Mouse (Mus musculus) liver, embryonic 15.5 days (tissue): ENCODE data around the gene Aftph. TPM values are rescaled to one million over a fixed set of nuclear protein-coding genes. Genes with fewer than 3 reads are reported as not detected.

Experiments used
- ATAC-seq: fragments of 200-750 bp; cut with Nextera tagmentation; 2 replicates; pipeline ENCODE4 v1.8.0; 2017; ENCODE audit warnings: moderate number of reproducible peaks, mild to moderate bottlenecking, moderate library complexity; ENCODE audit not compliant: insufficient read depth
- H3K27ac ChIP-seq: fragments of 300-500 bp; sonication (generic); replicated peaks from 2 replicates; pipeline ENCODE4 v1.5.1; 2015; ENCODE audit warnings: mild to moderate bottlenecking, inconsistent platforms
- H3K27me3 ChIP-seq: fragments of 300-500 bp; sonication (generic); 2 replicates; pipeline ENCODE4 v1.6.1; 2015; ENCODE audit warnings: mild to moderate bottlenecking, inconsistent platforms
- H3K36me3 ChIP-seq: fragments of 300-500 bp; sonication (generic); replicated peaks from 2 replicates; pipeline ENCODE4 v1.6.1; 2015; ENCODE audit warnings: moderate library complexity, mild to moderate bottlenecking, inconsistent platforms
- H3K4me1 ChIP-seq: fragments of 300-500 bp; sonication (generic); replicated peaks from 2 replicates; pipeline ENCODE4 v1.6.1; 2015; ENCODE audit warnings: inconsistent platforms
- H3K4me2 ChIP-seq: fragments of 300-500 bp; sonication (generic); 2 replicates; pipeline ENCODE4 v1.6.1; 2015; ENCODE audit warnings: moderate library complexity, mild to moderate bottlenecking, inconsistent platforms
- H3K4me3 ChIP-seq: fragments of 300-500 bp; sonication (generic); replicated peaks from 2 replicates; pipeline ENCODE4 v1.5.1; 2015; ENCODE audit warnings: mild to moderate bottlenecking, inconsistent platforms
- H3K9ac ChIP-seq: fragments of 300-500 bp; sonication (generic); 2 replicates; pipeline ENCODE4 v1.6.1; 2015; ENCODE audit warnings: moderate library complexity, mild to moderate bottlenecking, inconsistent platforms
- H3K9me3 ChIP-seq: fragments of 300-500 bp; sonication (generic); replicated peaks from 2 replicates; pipeline ENCODE4 v1.6.1; 2016; ENCODE audit warnings: inconsistent platforms
- WGBS: fragments of 180-500 bp; shearing (Covaris S2); methylation state at CpG from one replicate; pipeline ENCODE4 v1.1.7; 2015; ENCODE audit warnings: mixed read lengths; ENCODE audit not compliant: insufficient replicate concordance; 5-methylcytosine and 5-hydroxymethylcytosine counted together
- polyA plus RNA-seq: library from polyadenylated mRNA; unstranded; fragments of >200 nt; fragmentation: Nextera tagmentation; extraction: Ambion mirVana; gene quantifications from 2 replicates; pipeline ENCODE4 v1.2.1, GENCODE M21; 2015

Aftph gene
- polyA plus RNA-seq, 1 experiment from 2014 or later, result 10.6 TPM

DNA sequence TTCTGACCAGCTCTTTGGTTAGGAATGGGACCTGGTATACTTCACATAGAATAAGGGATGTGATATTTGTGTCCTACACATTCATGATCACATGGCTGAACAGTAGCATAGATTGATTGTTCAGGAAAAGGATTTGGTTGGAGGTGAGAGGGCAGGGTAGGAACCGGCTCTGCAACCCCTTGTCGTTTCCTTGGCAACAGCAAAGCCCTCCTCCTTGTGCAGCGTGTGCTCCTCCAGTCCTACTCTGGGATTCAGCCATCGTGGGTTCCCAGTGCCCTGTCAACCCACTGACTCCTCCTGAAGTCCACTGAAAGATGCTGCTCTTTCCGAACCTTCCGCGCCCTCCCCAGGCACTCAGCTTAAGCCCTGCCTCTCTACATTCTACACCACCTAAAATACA, 78.6 kb downstream of the Aftph start:
- H3K36me3 ChIP-seq, result no peaks in the 10 kb centered on the region
- no peaks in the 10 kb centered on the region for H3K9me3 ChIP-seq
- ATAC-seq, result no peak
- no peak overlapping the region for H3K4me3 ChIP-seq
- H3K27ac ChIP-seq, result no peak overlapping the region
- H3K9ac ChIP-seq, result no peak overlapping the region
- WGBS, result 69% methylated on average over 7 of the region's 7 CpGs
- H3K27me3 ChIP-seq, result peaks cover 5% of the 10 kb centered on the region; the same call in 1 of the 2 replicates
- no peak overlapping the region for H3K4me2 ChIP-seq
- peaks cover 5% of the 10 kb centered on the region; the same call in 1 of the 2 replicates for H3K4me1 ChIP-seq

DNA sequence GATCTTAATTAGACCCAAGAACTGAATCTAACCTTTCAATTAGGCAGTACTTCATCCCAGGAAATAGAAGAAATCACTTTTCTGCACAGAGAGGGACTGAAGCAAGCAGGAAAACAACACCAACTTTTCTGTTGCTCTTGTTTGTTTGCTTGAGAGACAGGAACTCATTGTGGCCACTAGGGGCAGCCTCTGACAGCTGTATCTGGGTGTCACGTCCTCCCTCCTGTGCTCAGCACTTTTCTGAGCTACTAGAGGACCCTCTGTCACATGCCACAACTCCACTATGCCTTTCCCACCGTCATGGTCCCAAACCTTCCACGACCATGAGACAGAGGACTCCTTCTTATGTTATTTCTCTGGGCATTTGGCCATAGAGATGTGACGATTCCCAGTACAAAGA, 79.7 kb downstream of the Aftph start:
- no peak overlapping the region for H3K4me3 ChIP-seq
- no peak overlapping the region for H3K9ac ChIP-seq
- H3K4me1 ChIP-seq, result peaks cover 7% of the 10 kb centered on the region
- no peak for ATAC-seq
- no peak overlapping the region for H3K27ac ChIP-seq
- no peaks in the 10 kb centered on the region for H3K9me3 ChIP-seq
- H3K36me3 ChIP-seq, result no peaks in the 10 kb centered on the region
- H3K27me3 ChIP-seq, result peaks cover 5% of the 10 kb centered on the region; the same call in 1 of the 2 replicates
- H3K4me2 ChIP-seq, result no peak overlapping the region
- 25% methylated on average over 4 of the region's 4 CpGs for WGBS

DNA sequence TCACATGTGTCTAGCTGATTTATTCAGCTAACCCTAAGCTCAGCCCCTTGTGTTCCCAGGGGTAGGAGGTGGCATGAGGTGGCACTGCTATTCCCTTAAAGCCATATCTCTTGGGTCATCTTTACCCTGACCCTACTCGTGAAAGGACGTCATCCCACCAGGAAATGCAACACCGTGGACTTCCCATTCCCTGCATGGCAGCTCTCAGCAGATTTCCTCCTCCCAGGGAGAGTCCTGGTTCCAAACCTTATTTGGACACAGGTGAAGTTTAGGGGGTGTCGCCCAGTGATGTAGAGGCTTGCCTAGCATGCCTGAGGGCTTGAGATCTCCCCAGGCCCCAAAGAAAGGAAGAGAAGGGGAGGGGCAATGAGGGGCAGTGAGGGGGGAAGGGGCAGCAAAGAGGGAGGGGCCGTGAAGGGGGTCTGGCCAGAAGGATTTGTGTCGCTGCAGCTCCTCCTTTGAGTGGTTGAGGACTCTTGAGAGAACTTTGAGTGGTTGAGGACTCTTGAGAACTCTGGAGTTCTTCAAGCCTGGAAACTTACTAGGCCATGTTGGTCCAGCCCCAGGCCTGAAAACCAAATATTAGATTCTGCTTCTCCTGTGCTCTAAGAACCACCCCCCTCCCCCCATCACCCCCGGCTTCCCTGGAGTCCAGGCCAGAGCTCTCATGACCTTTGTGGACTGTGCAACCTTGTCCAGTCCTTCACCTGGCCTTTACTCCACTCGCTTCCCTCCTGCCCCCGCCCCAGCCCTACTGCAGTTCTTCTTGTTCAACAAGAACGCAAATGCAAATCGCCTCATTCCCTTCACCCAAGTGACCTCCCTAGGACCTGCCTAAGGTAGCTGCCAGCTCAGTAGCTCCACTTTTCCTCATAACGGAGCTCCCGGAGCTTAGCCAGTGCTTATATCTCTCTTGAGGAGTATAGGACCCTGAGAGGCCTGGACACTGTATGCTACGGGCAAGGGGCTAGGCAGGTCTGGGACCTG, 81.0 kb downstream of the Aftph start:
- Histone ChIP-seq H3K9me3 (no peaks in the 10 kb centered on the region), H3K27ac (no peak overlapping the region), H3K27me3 (peaks cover 5% of the 10 kb centered on the region; the same call in 1 of the 2 replicates), H3K9ac (no peak overlapping the region), H3K4me1 (peaks cover 19% of the 10 kb centered on the region), H3K36me3 (no peaks in the 10 kb centered on the region), H3K4me3 (no peak overlapping the region), H3K4me2 (no peak overlapping the region)
- no peak for ATAC-seq
- WGBS, result 62% methylated on average over 14 of the region's 14 CpGs

DNA sequence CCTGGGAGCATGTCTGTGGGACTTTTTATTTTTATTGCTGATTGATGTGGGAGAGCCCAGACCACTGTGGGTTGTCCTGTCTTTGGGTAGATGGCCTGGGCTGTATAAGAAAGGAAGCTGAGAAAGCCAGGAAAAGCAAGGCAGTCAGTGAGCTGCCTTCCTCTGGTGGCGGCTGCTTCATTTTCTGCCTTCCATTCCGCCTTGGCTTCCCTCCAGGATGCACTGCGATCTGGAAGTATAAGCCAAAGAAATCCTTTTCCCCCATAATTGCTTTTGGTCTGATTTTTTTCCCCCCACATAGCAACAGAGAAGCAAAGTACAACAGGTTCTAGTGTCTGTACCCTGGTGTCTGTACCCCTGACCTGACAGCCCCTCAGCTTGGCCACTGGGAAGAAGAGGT, 82.3 kb downstream of the Aftph start:
- H3K36me3 ChIP-seq, result peaks cover 7% of the 10 kb centered on the region; the same call in 1 of the 2 replicates
- no peaks in the 10 kb centered on the region for H3K9me3 ChIP-seq
- no peak overlapping the region for H3K4me2 ChIP-seq
- H3K27me3 ChIP-seq, result peaks cover 5% of the 10 kb centered on the region; the same call in 1 of the 2 replicates
- no peak overlapping the region for H3K27ac ChIP-seq
- no peak overlapping the region for H3K9ac ChIP-seq
- ATAC-seq, result no peak
- H3K4me3 ChIP-seq, result no peak overlapping the region
- peaks cover 28% of the 10 kb centered on the region for H3K4me1 ChIP-seq
- WGBS, result 67% methylated on average over 3 of the region's 3 CpGs

DNA sequence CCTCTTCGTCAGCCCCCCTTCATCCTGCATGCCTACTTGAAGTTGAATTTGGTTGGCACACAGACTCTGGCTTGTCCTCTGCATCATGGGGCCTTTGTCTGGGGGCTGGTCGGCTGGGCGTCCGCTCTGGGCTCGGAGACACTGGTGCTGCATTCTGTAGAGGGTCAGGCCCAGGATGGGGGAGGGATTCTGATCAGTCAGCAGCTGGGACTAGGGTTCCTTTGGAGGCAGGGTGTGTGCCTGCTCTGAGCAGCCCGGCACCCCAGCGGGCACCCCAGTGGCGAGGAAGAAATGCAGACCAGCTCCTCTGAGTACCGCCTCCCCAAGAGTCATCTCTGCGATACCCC, 84.7 kb downstream of the Aftph start:
- Histone ChIP-seq H3K9me3 (no peaks in the 10 kb centered on the region), H3K4me1 (peaks cover 34% of the 10 kb centered on the region), H3K27me3 (peaks cover 5% of the 10 kb centered on the region; the same call in 1 of the 2 replicates), H3K36me3 (peaks cover 27% of the 10 kb centered on the region), H3K27ac (no peak overlapping the region), H3K4me3 (0 out of 2 replicates have a peak overlapping the region, but pooled peaks have one; percentile 3), H3K9ac (no peak overlapping the region), H3K4me2 (peak overlapping the region; percentile 38)
- 37% methylated on average over 10 of the region's 10 CpGs for WGBS
- ATAC-seq, result no peak

DNA sequence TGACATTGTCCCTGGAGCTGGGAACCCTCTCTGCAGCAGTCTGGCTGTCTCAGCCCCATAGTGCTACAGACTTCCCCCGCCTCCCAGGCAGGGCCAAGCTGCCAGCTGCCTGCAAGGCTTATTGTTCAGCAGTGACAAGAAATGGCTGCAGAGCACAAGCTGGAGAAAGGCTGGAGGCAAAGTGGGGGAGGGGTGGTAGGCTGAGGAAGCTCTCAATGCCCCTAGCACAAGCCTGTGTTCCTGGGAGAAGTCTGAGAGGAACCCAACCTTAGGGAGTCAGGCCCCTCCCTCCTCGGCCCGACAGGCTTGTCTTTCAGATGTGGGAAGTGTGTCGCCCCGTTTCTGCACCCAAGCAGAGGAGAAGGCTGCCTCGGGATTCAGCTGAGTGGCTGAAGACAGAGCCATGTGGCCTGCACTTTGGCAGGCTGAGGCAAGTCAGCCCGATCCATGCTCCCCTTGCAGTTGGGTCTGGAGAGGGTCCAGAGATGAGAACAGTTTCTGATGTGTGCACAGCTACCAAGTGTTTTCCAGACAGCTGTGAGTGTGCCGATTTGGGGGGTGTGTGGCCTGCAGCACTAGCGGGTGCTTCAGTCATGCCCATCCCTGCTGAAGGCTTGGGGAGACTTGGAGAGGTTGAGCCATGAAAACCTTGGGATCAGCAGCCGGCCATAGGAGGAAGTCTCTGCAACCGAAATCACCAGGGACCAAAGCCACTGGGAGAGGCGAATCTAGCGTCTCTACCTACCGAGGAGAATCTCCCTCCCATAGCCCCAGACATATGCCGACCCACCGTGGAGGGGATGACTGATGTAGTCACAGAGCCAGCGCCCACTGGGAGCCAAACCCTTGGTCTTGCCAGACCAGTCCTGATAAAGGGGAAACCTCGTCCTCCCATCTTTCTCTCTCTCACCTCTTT, 85.3 kb downstream of the Aftph start:
- 0 out of 2 replicates have a peak overlapping the region, but pooled peaks have one; percentile 3 for H3K4me3 ChIP-seq
- H3K4me1 ChIP-seq, result peaks cover 32% of the 10 kb centered on the region
- ATAC-seq, result 0 out of 2 replicates have a peak, but pooled peaks have one; percentile 13
- peaks cover 5% of the 10 kb centered on the region; the same call in 1 of the 2 replicates for H3K27me3 ChIP-seq
- no peak overlapping the region for H3K27ac ChIP-seq
- WGBS, result 22% methylated on average over 18 of the region's 18 CpGs
- no peak overlapping the region for H3K9ac ChIP-seq
- H3K9me3 ChIP-seq, result no peaks in the 10 kb centered on the region
- H3K36me3 ChIP-seq, result peaks cover 33% of the 10 kb centered on the region
- H3K4me2 ChIP-seq, result peak overlapping the region; percentile 38

DNA sequence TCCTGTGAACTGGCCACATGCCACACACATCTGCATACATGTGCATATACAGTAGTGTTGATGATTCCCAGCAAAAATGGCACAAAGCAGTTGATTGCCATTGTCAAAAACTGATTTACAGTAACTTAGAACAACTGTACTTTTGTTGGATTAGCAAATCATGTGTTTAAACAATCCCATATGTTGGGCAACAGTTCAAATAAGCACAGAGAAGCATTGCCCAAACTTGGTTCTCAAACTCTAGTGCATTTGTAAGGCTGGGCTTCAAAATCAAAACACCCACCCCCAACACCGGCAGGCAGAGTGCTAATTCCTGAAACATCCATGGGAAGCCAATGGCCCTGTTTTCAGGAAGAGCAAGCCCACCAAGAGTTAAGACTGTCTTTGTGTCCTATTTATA, 90.2 kb downstream of the Aftph start:
- Histone ChIP-seq H3K27ac (no peak overlapping the region), H3K4me1 (peaks cover 42% of the 10 kb centered on the region), H3K9ac (no peak overlapping the region), H3K27me3 (no peaks in the 10 kb centered on the region), H3K4me2 (no peak overlapping the region), H3K4me3 (no peak overlapping the region), H3K9me3 (no peaks in the 10 kb centered on the region), H3K36me3 (peaks cover 69% of the 10 kb centered on the region)
- ATAC-seq, result no peak
- 86% methylated on average over 1 of the region's 1 CpGs for WGBS

DNA sequence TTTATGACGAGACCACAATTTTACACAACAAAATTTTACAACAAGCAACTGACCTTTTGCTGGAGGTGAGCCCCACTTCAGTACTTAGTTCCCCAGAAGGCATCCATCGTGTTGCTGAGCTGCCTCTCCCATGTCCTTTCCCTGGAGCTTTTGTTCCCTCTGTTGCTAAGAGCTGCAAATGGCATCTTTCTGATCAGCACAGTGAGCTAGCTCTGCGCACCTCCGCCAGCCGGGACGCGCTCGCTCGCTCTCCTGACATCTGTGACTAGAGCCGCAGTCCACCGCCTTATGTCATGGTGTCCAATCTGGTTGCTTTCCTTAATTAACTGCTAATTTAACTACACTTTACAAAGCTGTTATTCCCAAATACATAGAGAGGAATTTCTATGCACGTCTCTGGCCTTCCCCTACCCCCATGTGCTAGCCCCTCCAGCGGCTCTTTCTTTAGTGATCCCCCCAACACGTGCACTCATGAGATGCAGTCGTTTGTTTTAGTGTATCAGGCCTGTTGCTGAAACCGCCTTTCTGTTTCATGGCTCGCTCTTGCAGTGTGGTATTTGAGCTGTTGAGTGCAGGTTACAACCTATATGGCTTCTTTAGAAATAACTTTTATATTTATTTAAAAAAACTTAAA, 91.3 kb downstream of the Aftph start:
- H3K9me3 ChIP-seq, result no peaks in the 10 kb centered on the region
- no peak overlapping the region for H3K9ac ChIP-seq
- H3K4me3 ChIP-seq, result no peak overlapping the region
- no peaks in the 10 kb centered on the region for H3K27me3 ChIP-seq
- peaks cover 36% of the 10 kb centered on the region for H3K4me1 ChIP-seq
- H3K27ac ChIP-seq, result no peak overlapping the region
- peaks cover 69% of the 10 kb centered on the region for H3K36me3 ChIP-seq
- no peak overlapping the region for H3K4me2 ChIP-seq
- no peak for ATAC-seq
- WGBS, result 92% methylated on average over 17 of the region's 17 CpGs

DNA sequence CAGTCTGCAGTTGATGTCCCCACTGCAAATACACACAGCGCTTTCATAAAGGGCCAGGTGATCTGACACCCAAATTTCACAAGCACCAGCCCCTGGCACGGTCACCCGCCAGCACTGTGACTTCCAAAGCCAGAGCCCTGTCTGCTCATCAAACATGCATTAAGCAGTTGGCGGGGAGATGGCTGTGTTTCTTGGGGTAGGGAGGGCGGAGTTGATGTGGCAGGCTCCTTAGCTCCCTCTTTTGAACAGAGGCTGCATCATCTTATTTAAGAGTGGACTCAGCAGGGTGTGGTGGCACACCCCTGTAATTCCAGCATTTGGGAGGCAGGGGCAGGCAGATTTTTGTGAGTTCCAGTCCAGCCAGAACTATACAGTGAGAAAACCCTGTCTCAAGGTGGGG, 91.9 kb downstream of the Aftph start:
- peaks cover 66% of the 10 kb centered on the region for H3K36me3 ChIP-seq
- H3K4me3 ChIP-seq, result no peak overlapping the region
- peaks cover 31% of the 10 kb centered on the region for H3K4me1 ChIP-seq
- no peak for ATAC-seq
- no peak overlapping the region for H3K9ac ChIP-seq
- H3K27ac ChIP-seq, result no peak overlapping the region
- WGBS, result 84% methylated on average over 5 of the region's 5 CpGs
- H3K27me3 ChIP-seq, result no peaks in the 10 kb centered on the region
- H3K4me2 ChIP-seq, result no peak overlapping the region
- H3K9me3 ChIP-seq, result no peaks in the 10 kb centered on the region

DNA sequence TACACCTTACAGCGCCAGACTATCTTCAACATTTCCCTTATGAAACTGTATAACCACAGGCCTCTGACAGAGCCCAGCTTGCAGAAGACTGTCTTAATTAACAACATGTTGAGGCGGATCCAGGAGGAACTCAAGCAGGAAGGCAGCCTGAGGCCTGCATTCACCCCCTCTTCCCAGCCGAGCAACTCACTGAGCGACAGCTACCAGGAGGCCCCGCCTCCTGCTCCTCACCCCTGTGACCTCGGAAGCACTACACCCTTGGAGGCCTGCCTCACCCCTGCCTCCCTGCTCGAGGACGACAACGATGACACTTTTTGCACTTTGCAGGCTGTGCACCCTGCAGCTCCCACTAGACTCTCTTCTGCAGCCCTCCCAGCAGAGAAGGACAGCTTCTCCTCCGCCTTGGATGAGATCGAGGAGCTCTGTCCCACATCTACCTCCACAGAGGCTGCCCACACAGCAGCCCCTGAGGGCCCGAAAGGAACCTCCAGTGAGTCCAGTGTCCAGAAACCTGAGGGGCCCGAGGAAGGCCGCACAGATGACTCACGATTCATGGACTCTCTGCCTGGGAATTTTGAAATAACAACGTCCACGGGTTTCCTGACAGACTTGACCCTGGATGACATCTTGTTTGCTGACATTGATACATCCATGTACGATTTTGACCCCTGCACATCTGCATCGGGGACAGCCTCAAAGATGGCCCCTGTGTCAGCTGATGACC, 93.3 kb downstream of the Aftph start:
- H3K4me1 ChIP-seq, result peaks cover 27% of the 10 kb centered on the region
- H3K4me2 ChIP-seq, result no peak overlapping the region
- H3K36me3 ChIP-seq, result peaks cover 53% of the 10 kb centered on the region
- no peak overlapping the region for H3K9ac ChIP-seq
- 71% methylated on average over 19 of the region's 19 CpGs for WGBS
- no peaks in the 10 kb centered on the region for H3K9me3 ChIP-seq
- no peaks in the 10 kb centered on the region for H3K27me3 ChIP-seq
- ATAC-seq, result no peak
- H3K27ac ChIP-seq, result no peak overlapping the region
- H3K4me3 ChIP-seq, result no peak overlapping the region
